Mouse (Mus musculus) MEL (cell line): Measurements from ENCODE around the gene Gm9736. TPM values are rescaled to one million over a fixed set of nuclear protein-coding genes. Genes with fewer than 3 reads are reported as not detected.

Experiments used
- DNase-seq: peaks from one replicate; pipeline ENCODE4 v3.0.0; 2011; ENCODE audit warnings: low read depth, low spot score
- H3K27ac ChIP-seq: 2 replicates; pipeline ENCODE4 v1.5.1; 2012; ENCODE audit warnings: low read depth, mild to moderate bottlenecking, control low read depth, low read length, moderate library complexity; ENCODE audit not compliant: control insufficient read depth
- H3K27me3 ChIP-seq, 2 experiments: fragments of 150-350 bp in 1 of 2; sonication (generic) in 1 of 2; 2 replicates each; pipeline ENCODE4 v1.6.1; 2012; ENCODE audit warnings: low read length in 2 of 2, mild to moderate bottlenecking in 2 of 2, improper control_type of control experiment in 1 of 2, moderate library complexity in 1 of 2; ENCODE audit not compliant: insufficient read depth in 2 of 2, control insufficient read depth in 1 of 2
- H3K36me3 ChIP-seq, 2 experiments: 2 replicates each; pipeline ENCODE4 v1.6.1; 2012 to 2014; ENCODE audit warnings: low read length in 2 of 2, improper control_type of control experiment in 1 of 2, inconsistent platforms in 1 of 2, mild to moderate bottlenecking in 1 of 2; ENCODE audit not compliant: insufficient read depth in 2 of 2, control insufficient read depth in 1 of 2
- H3K4me1 ChIP-seq, 2 experiments: fragments of 150-350 bp in 1 of 2; sonication (generic) in 1 of 2; 2 replicates each; pipeline ENCODE4 v1.6.1; 2012; ENCODE audit warnings: low read length in 2 of 2, improper control_type of control experiment in 1 of 2, mild to moderate bottlenecking in 1 of 2; ENCODE audit not compliant: insufficient read depth in 2 of 2, control insufficient read depth in 1 of 2
- H3K4me3 ChIP-seq, 2 experiments: fragments of 150-350 bp in 1 of 2; sonication (generic) in 1 of 2; 2 replicates each; pipeline ENCODE4 v1.5.1; 2012; ENCODE audit warnings: low read depth in 2 of 2, low read length in 2 of 2, mild to moderate bottlenecking in 2 of 2, moderate library complexity in 2 of 2, control low read depth in 1 of 2, improper control_type of control experiment in 1 of 2; ENCODE audit not compliant: control insufficient read depth in 1 of 2, insufficient read depth in 1 of 2
- H3K79me2 ChIP-seq: 2 replicates; pipeline ENCODE4 v1.6.1; 2012; ENCODE audit warnings: mild to moderate bottlenecking, low read length, moderate library complexity; ENCODE audit not compliant: control insufficient read depth, poor library complexity, insufficient read depth
- H3K9ac ChIP-seq: 2 replicates; pipeline ENCODE4 v1.6.1; 2012; ENCODE audit warnings: low read depth, mild to moderate bottlenecking, control low read depth, low read length, moderate library complexity; ENCODE audit not compliant: control insufficient read depth, poor library complexity, severe bottlenecking
- H3K9me3 ChIP-seq: fragments of 150-350 bp; sonication (generic); replicated peaks from 2 replicates; pipeline ENCODE4 v1.6.1; 2012; ENCODE audit warnings: mild to moderate bottlenecking, low read length, improper control_type of control experiment, moderate library complexity; ENCODE audit not compliant: insufficient read depth
- BHLHE40 ChIP-seq: IDR thresholded peaks from 2 replicates; pipeline ENCODE4 v1.6.1; 2012; ENCODE audit warnings: low read depth, mild to moderate bottlenecking, inconsistent platforms, low read length, improper control_type of control experiment, borderline replicate concordance
- CHD1 ChIP-seq: IDR thresholded peaks from 2 replicates; pipeline ENCODE4 v1.6.1; 2012; ENCODE audit warnings: low read depth, mild to moderate bottlenecking, inconsistent platforms, low read length, improper control_type of control experiment
- CHD2 ChIP-seq: IDR thresholded peaks from 2 replicates; pipeline ENCODE4 v1.6.1; 2011; ENCODE audit warnings: low read length, improper control_type of control experiment
- ELF1 ChIP-seq: IDR thresholded peaks from 2 replicates; pipeline ENCODE4 v1.6.1; 2014; ENCODE audit warnings: low read depth, mild to moderate bottlenecking, inconsistent platforms, low read length, improper control_type of control experiment, moderate library complexity
- EP300 ChIP-seq, 2 experiments: IDR thresholded peaks; 2 replicates each; pipeline ENCODE4 v1.6.1; 2011; ENCODE audit warnings: improper control_type of control experiment in 2 of 2, low read length in 2 of 2, low read depth in 1 of 2, mild to moderate bottlenecking in 1 of 2
- GABPA ChIP-seq: IDR thresholded peaks from 2 replicates; pipeline ENCODE4 v1.6.1; 2012; ENCODE audit warnings: low read depth, mild to moderate bottlenecking, inconsistent platforms, low read length, improper control_type of control experiment, moderate library complexity
- HCFC1 ChIP-seq: IDR thresholded peaks from 2 replicates; pipeline ENCODE4 v1.6.1; 2012; ENCODE audit warnings: low read depth, mild to moderate bottlenecking, inconsistent platforms, low read length, improper control_type of control experiment, moderate library complexity
- KAT2A ChIP-seq: conservative IDR thresholded peaks from 2 replicates; pipeline ENCODE4 v1.6.1; 2012; ENCODE audit warnings: low read depth, low read length, improper control_type of control experiment, inconsistent platforms
- MAFK ChIP-seq: IDR thresholded peaks from 2 replicates; pipeline ENCODE4 v1.6.1; 2011; ENCODE audit warnings: low read depth, mild to moderate bottlenecking, low read length, improper control_type of control experiment, borderline replicate concordance
- MAX ChIP-seq: IDR thresholded peaks from 2 replicates; pipeline ENCODE4 v1.6.1; 2011; ENCODE audit warnings: low read length, improper control_type of control experiment
- MAZ ChIP-seq: IDR thresholded peaks from 2 replicates; pipeline ENCODE4 v1.6.1; 2012; ENCODE audit warnings: low read depth, mild to moderate bottlenecking, inconsistent platforms, low read length, improper control_type of control experiment
- MXI1 ChIP-seq: IDR thresholded peaks from 2 replicates; pipeline ENCODE4 v1.6.1; 2011; ENCODE audit warnings: mild to moderate bottlenecking, low read depth, low read length, improper control_type of control experiment
- MYC ChIP-seq: IDR thresholded peaks from 2 replicates; pipeline ENCODE4 v1.6.1; 2011; ENCODE audit warnings: low read depth, mild to moderate bottlenecking, low read length, improper control_type of control experiment, moderate library complexity
- NELFE ChIP-seq: IDR thresholded peaks from 2 replicates; pipeline ENCODE4 v1.6.1; 2011; ENCODE audit warnings: low read depth, low read length, improper control_type of control experiment
- POLR2A ChIP-seq, 2 experiments: IDR thresholded peaks; 2 replicates each; pipeline ENCODE4 v1.6.1; 2011 to 2012; ENCODE audit warnings: low read length in 2 of 2, mild to moderate bottlenecking in 2 of 2, control low read depth in 1 of 2, improper control_type of control experiment in 1 of 2, low read depth in 1 of 2, moderate library complexity in 1 of 2; ENCODE audit not compliant: control insufficient read depth in 1 of 2, insufficient read depth in 1 of 2, poor library complexity in 1 of 2
- POLR2AphosphoS2 ChIP-seq: IDR thresholded peaks from 2 replicates; pipeline ENCODE4 v1.6.1; 2011; ENCODE audit warnings: low read length, improper control_type of control experiment
- RAD21 ChIP-seq: IDR thresholded peaks from 2 replicates; pipeline ENCODE4 v1.6.1; 2011; ENCODE audit warnings: mild to moderate bottlenecking, low read depth, low read length, improper control_type of control experiment
- RCOR1 ChIP-seq: IDR thresholded peaks from 2 replicates; pipeline ENCODE4 v1.6.1; 2012; ENCODE audit warnings: low read depth, mild to moderate bottlenecking, inconsistent platforms, low read length, improper control_type of control experiment
- TAL1 ChIP-seq: IDR thresholded peaks from 2 replicates; pipeline ENCODE4 v1.6.1; 2012; ENCODE audit warnings: mild to moderate bottlenecking, inconsistent platforms, low read length, moderate library complexity, mixed read lengths
- TBP ChIP-seq: IDR thresholded peaks from 2 replicates; pipeline ENCODE4 v1.8.0; 2011; ENCODE audit warnings: low read depth, low read length, improper control_type of control experiment
- TCF12 ChIP-seq: IDR thresholded peaks from 2 replicates; pipeline ENCODE4 v1.6.1; 2014; ENCODE audit warnings: low read depth, mild to moderate bottlenecking, inconsistent platforms, low read length, improper control_type of control experiment, moderate library complexity
- UBTF ChIP-seq: IDR thresholded peaks from 2 replicates; pipeline ENCODE4 v1.6.1; 2012; ENCODE audit warnings: low read depth, mild to moderate bottlenecking, inconsistent platforms, low read length, improper control_type of control experiment, moderate library complexity, borderline replicate concordance; ENCODE audit not compliant: insufficient read depth
- USF2 ChIP-seq, 2 experiments: IDR thresholded peaks; 2 replicates each; pipeline ENCODE4 v1.6.1; 2011 to 2012; ENCODE audit warnings: improper control_type of control experiment in 2 of 2, low read length in 2 of 2, borderline replicate concordance in 1 of 2, inconsistent platforms in 1 of 2, low read depth in 1 of 2, mild to moderate bottlenecking in 1 of 2; ENCODE audit not compliant: insufficient read depth in 1 of 2
- ZC3H11A ChIP-seq: IDR thresholded peaks from 2 replicates; pipeline ENCODE4 v1.6.1; 2012; ENCODE audit warnings: low read depth, mild to moderate bottlenecking, inconsistent platforms, low read length, improper control_type of control experiment
- ZMIZ1 ChIP-seq: IDR thresholded peaks from 2 replicates; pipeline ENCODE4 v1.6.1; 2012; ENCODE audit warnings: low read depth, mild to moderate bottlenecking, inconsistent platforms, low read length, improper control_type of control experiment, moderate library complexity
- ZNF384 ChIP-seq: IDR thresholded peaks from 2 replicates; pipeline ENCODE4 v1.6.1; 2012; ENCODE audit warnings: low read depth, mild to moderate bottlenecking, inconsistent platforms, low read length, improper control_type of control experiment
- polyA plus RNA-seq, 2 experiments: library from polyadenylated mRNA; stranded (reverse) in 1 of 2; unstranded in 1 of 2; fragments of >175 nt in 1 of 2; fragments of >200 nt in 1 of 2; gene quantifications; 2 replicates each; pipeline versions ENCODE4 v1.2.1 to v1.2.4; 2012; ENCODE audit warnings: low replicate concordance in 2 of 2, low read depth in 1 of 2; ENCODE audit not compliant: insufficient read length in 2 of 2, insufficient read depth in 1 of 2, missing spikeins in 1 of 2
- total RNA-seq: library from RNA; depleted of rRNA; stranded (reverse); fragments of 300-350 nt; gene quantifications from 2 replicates; pipeline ENCODE4 v1.2.3, GENCODE M21; 2012

Gene Gm9736
- total and polyA plus RNA-seq, 3 experiments: not detected

DNA sequence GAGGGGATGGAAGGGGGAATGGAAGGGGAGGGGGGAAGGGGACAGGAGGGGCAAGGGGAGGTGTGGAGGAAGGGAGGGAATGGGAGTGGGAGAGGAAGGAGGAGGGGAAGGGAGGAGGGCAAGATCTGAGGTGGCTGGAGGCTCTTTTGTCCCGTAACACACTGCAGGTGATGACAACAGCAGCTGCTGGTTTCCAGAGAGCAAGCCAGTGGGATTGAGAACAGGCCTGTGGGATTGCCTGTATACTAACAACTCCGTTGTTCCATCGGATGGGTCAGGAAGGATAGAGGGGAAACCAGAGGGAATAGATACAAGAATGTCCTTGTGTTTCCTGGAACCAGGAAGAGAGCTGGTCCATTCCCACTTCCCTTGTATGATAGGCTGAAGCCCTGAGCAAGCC, 46.5 kb upstream of the Gm9736 start:
- TF ChIP-seq BHLHE40 (no peak), NELFE (no peak), TAL1 (no peak), TBP (no peak), RCOR1 (no peak), ZNF384 (no peak), MAX (no peak), MAZ (no peak), ZMIZ1 (no peak), RAD21 (no peak), POLR2AphosphoS2 (no peak), TCF12 (no peak), HCFC1 (no peak), USF2 (IDR thresholded peaks at IDR 0.05; ENCODE audit: borderline replicate concordance in 1 of 2, insufficient read depth in 1 of 2, low read depth in 1 of 2, low read length in 2 of 2) (no peak), POLR2A (IDR thresholded peaks at IDR 0.05; ENCODE audit: control insufficient read depth in 1 of 2, insufficient read depth in 1 of 2, low read depth in 1 of 2, low read length in 2 of 2, poor library complexity in 1 of 2) (no peak), MYC (no peak)
- no peak for DNase-seq
- Histone ChIP-seq H3K4me1 (no peaks in the 10 kb centered on the region), H3K27ac (no peak overlapping the region), H3K79me2 (no peaks in the 10 kb centered on the region), H3K27me3 (peaks cover 0 to 6% of the 10 kb centered on the region in 2 experiments), H3K4me3 (no peak overlapping the region), H3K36me3 (no peaks in the 10 kb centered on the region), H3K9me3 (no peaks in the 10 kb centered on the region), H3K9ac (no peak overlapping the region)

GRCm38 (mm10) chr10:77794976-77795375, 43.8 kb upstream of the Gm9736 start, which contains the start of gene Gm9639:
TSS of gene Gm9639 (minus strand) at chr10:77795076.
- TF ChIP-seq MYC: no peak
- no peak for TF ChIP-seq ELF1
- TF ChIP-seq POLR2AphosphoS2: no peak
- TF ChIP-seq KAT2A: no peak
- TF ChIP-seq CHD2: no peak
- no peak for TF ChIP-seq MXI1
- TF ChIP-seq UBTF: no peak
- TF ChIP-seq USF2 (IDR thresholded peaks at IDR 0.05; ENCODE audit: borderline replicate concordance in 1 of 2, insufficient read depth in 1 of 2, low read depth in 1 of 2, low read length in 2 of 2): no peak
- no peak for TF ChIP-seq MAFK
- TF ChIP-seq ZC3H11A: no peak
- TF ChIP-seq BHLHE40: no peak
- TF ChIP-seq CHD1: no peak
- no peak for TF ChIP-seq GABPA
- TF ChIP-seq HCFC1: no peak
- no peak for TF ChIP-seq EP300 (IDR thresholded peaks at IDR 0.05; ENCODE audit: low read depth in 1 of 2, low read length in 2 of 2)
- no peaks in the 10 kb centered on the region for H3K9me3 ChIP-seq
- H3K27me3 ChIP-seq: 0 out of 4 replicates have a peak, but pooled peaks cover 0 to 1% of the 10 kb centered on the region in 2 experiments
- no peaks in the 10 kb centered on the region for H3K79me2 ChIP-seq
- H3K4me1 ChIP-seq: no peaks in the 10 kb centered on the region
- DNase-seq: no peak
- H3K27ac ChIP-seq: no peak within 1 kb of the TSS
- H3K4me3 ChIP-seq: no peak within 1 kb of the TSS
- H3K9ac ChIP-seq: no peak within 1 kb of the TSS
- no peaks in the 10 kb centered on the region for H3K36me3 ChIP-seq
